Mouse (Mus musculus) fibroblast of lung, adult 2 months (primary cell): Measurements from ENCODE around the gene Tmem260.
A peak's percentile ranks its signal among the peaks of the same experiment; 100 is the strongest.
"Not testable (repeated sequence)": the region's sequence is repeated elsewhere in the genome, so short reads cannot be mapped to it uniquely, and the experiment has no call there.

Experiments
- DNase-seq: peaks from one replicate; pipeline ENCODE4 v3.0.0-alpha.2; 2011; ENCODE audit warnings: low read depth

Gene Tmem260

DNA sequence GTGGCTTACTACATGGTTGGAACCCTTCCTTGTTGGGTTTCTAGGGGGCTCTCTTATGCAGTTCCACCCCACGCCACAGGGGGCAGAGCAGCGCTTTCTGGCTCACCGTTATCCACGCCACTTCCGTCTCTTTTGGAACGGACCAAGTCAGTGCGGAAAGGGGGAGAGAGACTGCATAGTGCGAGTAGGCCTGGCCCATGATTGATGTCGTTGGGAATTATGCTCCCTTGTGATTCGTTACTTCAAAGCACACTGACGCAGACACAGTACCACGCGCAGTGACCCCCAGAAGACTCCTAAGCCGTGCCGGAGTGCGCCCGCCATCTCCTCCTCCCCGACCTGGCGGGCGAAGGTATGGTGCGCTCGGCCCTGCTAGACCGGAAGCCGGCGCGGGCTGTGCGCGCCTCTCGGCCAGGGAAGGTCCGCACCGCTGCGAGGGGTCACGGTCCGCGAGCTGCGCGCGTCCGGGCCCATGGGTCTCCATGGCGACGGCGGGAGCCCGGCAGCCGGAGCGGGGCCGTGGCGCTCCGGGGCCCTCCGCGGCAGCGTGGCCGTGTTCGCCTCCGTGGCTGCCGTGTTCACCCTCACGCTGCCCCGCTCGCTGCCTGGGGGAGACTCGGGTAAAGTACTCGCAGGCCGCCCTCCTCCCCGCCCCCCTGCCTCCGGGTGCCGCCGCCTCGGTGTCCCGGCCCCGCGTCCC, at the start of gene Tmem260:
Gene Tmem260 (plus strand): TSS at position 141 of the 700 bp plus-strand sequence.
- peak; percentile 83 for DNase-seq

DNA sequence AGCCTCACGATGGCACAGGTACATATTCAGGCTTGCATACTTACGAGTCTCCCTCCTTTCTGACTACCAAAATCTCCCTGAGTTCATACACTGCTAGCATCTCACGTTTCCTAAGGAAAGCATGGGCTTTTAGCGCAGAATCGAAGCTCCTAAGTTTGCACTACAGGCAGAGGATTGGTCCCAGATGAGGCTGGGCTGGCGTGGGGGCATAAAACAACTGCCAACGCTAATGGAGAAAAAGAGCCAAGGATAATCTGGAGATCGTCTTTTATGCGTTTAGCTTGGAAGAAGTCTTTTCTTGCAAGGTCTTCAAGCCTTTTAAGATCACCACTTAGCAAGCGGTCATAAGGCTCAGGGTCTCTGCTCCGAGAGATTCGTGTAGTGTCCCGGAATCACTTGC, 39.8 kb upstream of the Tmem260 start:
- no peak for DNase-seq

DNA sequence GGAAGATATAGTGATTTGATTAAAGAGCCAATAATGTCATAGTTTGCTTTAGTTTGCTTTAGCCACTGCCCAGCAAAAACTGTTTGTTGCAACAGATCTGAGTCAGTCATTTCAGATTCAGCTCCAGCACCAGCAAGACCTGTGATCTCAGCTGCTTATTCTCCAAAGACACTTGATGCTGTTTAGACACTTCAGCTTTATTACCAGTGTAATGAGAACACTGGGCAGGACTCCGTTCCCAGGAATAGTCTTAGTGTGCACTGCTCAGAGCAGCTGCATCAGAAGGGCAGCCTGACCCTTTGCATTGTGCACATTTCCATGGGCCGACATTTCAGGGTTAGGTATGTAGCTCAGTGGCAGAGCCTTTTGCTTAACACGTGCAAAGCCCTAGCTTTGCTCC, 28.9 kb upstream of the Tmem260 start:
- no peak for DNase-seq

DNA sequence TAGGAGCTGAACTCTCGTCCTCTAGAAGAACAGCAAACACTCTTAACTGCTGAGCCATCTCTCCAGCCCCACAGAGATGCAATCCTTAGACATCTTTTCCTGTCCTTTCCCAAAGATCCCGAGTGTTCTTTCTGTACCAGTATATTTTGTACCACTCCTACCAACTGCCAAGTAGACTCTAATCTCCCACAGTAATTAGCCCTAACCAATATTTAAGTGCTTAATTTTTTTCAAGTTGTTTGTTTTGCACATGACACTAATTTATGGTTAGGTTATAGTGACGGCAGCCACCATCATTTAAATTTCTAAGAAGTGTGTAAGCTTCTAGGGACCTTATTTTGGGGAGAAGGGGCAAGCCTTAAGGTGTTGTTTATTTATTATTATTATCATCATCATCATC, 27.7 kb upstream of the Tmem260 start:
- no peak for DNase-seq

DNA sequence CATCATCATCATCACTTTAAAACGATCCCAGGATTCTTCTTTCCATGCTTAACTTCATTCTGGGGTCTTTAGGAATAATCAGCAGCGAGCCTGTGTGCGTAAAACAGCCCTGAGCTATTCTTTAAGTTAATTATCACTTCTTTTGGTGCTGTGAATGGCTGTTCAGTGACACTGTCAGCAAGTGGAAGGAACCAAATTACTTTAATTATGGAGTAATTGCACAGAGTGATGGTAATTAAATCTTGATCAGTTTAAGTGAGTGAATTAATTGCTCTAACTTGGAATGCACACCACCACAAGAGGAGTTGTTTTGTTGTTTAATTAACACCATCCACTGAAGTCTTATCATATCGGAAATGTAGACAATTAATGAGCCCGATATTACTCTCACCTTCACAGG, 27.3 kb upstream of the Tmem260 start:
- no peak for DNase-seq

DNA sequence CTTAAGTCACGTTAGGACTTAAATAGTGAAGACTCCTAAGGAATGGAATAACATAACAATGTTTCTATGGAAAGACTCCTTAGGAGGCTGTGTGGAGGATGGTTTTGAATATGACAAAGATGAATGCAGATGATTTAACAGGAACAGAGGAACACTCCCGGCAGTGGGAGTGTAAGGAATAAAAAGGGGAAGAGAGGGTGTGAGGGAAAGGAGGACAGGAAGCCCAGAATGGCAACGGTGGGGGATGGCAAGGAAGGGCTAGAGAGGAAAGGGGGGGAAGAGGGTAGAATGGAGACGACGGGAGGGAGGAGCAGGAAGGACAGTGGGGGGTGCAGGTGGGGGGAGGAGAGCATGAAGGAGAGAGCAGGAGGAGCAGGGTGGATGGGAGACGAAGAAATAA, 24.4 kb upstream of the Tmem260 start:
- no peak for DNase-seq

DNA sequence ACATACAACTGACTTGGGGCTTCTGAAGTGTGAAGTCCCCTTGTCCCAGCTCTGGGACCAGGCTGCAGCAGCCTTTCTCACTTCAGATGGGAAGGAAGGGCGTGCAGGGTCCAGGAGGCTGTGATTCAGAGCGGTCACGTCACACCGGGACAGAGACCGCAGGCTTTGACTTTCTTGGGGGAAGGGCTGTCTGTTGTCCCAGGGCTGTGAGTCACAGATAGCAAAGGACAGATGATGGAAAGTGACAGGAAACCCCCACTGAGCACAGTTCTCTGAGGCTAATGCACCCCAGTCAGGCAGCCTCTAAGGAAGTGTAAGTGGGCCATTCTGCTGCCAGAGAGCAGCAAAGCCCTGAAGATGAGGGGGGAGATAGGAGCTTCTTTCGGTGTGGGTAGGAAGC, 23.9 kb upstream of the Tmem260 start:
- DNase-seq = peak; percentile 10

DNA sequence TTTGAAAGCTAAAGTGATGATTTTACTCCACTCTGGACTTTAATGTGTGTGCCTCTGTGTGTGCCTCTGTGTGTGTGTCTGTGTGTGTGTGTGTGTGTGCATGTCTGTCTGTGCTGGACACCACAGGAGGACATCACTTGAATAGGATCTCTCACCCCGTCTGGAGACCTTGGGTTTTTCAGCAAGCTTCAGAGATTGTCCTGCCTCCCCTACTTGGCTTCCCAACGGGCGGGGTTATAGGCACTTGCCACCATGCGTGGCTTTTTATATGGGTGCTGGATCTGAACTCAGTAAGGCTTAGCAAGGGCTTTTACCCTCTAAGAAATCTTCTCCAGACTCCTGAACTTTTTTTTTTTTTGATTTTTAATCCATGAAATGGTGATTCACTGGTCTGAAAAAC, 23.5 kb upstream of the Tmem260 start:
- no peak for DNase-seq

DNA sequence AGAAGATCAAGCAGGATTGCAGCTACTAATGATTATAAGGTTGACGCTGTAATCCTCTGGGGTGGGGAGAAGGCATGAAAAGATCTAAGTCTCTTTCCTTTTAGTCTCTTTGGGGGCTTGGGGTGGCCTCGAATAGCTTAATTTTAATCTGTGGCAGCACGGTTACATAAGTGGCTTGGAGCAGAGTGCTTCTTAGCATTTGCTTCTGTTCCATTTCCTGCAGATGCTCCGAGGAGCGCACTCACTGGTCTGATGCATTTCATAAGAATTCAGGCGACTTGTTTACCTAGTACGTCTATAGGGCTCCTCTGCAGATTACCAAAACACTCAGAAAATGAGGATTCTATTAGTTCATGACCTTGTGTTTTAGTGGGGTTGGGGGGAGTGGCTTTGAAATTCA, 23.0 kb upstream of the Tmem260 start:
- DNase-seq = no peak

DNA sequence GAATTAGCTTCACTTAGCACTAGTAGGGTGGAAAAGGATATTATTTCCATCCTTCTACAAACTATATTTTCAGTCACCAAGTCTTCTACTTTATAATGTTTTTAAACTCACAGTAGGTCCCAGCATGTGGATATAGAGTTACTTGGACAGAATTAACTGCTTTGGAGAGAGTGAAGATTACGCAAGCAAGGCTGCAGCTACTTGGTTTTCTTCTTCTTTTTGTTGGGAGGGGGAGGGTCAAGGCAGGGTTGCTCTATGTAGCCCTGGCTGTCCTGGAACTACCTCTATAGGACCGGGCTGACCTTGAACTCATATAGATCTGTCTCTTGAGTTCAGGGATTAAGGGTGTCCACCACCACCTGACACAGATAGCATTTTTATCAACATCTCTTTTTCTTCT, 13.9 kb upstream of the Tmem260 start:
- no peak for DNase-seq

DNA sequence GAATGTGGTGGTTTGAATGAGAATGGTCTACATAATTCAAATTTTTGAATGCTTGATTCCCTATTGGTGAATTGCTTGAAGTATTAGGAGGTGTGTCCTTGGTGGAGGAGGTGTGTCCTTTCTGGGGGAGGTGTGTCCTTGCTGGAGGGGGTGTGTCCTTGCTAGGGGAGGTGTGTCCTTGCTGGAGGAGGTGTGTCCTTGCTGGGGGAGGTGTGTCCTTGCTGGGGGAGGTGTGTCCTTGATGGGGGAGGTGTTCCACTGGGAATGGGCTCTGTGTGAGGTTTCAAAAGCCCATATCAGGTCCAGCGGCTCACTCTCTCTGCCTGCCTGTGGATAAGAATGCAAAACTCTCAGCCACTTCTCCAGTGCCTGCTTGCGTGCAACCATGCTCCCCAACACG, 2.1 kb upstream of the Tmem260 start:
- DNase-seq = peak; percentile 5

DNA sequence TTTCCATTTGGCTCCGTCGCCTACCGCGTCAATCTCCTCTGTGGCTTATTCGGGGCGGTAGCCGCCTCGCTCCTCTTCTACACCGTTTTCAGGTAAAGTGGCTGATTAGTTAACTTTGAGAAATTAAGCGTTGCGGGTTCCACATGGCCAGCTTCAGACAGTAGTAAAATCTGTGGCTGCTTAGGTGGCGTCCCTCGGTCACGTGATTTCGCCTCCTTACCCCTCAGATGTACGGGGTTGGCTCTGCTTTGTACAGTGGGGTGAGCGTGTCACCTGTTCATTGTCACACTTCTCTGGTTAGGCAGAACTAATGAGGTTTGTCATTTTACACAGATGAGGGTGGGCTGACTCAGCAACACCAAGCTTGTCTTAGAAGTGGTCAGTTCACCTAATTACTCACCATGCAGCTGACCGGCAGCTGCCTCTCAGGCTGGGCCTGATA, 6.1 kb downstream of the Tmem260 start:
- no peak for DNase-seq

DNA sequence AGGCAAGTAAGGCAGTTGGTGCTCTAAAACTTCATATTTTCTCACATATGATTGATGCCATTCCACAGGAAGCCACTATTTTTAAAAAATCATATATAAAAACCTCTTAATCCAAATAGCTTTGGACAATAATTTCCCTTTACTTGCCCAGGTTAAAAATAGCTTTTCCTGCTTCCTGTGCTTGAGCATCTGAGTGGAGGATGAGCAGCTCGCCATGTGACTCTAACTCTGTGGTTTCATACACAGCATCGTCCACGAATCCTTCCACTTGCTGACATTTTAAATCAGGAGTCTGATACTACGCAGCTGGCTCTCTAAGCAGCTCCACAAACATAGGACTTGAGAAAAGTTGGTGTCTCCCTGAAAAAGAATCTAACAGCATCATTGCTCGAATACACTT, 7.5 kb downstream of the Tmem260 start:
- DNase-seq = no peak

DNA sequence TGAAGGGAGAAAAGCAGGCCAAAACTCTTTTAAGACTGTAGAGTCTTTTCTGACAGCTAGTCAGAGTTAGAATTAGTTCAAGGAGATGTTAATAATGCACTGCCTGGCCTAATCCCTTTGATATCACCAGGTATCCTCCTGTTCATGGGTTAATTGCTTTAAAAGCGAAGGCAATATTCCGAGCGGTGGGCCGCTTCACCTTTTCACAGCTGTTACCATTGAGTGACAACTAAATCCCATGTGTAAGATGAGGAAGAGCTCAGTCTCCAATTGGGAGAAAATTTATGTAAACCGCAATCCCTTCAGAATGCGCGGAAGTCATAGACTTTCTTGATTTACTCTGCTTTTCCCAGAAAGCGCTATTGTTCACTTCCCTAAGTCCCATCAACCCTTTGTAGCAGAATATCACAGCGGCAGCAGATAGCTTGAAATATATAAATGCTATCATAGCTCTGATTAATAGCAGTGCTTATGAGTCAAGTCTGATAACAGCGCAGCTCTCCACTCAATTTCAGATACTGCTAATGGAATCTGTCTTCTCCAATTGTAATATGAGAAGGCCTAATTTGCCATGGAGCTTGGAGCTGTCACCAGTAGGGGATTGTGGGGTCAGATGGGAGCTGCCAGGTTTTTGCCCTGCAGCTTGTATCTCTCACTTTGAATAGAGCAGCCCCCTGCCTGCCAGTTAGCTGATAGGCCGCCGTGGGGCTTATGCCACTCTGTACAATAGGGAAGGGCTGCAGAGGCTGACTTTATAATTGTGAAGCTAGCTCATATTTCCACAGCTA, 10.6 kb downstream of the Tmem260 start:
- no peak for DNase-seq

DNA sequence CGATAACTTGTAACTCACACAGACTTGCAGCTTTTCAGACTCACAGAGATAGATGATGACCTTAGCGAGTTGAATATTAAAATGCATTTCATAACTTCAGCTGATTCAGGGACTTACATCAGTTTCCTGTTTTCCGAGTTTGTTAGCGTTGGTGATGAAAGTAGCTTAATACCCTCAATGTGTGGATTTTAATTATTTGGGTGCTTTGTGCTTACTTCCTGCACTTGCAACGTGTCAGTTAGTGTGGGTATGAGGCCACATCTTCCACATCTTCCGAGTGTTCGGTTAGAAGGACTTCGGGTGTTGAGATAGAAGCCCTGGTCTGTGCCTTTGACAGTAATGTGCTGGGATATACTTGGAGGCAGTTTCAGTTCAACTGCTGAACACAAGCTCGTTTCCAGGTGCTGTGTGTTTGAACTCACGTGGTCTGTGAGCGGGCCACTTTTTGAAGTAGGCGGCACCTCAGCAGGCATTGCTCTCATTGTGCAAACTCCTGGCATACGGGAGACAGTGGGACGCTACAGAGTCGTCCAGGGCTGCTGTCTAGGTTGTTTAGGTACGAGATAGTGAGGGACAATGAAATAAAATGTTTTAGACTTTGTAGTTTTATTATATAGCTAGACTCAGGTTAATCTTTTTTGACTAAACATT, 11.5 kb downstream of the Tmem260 start:
- no peak for DNase-seq

DNA sequence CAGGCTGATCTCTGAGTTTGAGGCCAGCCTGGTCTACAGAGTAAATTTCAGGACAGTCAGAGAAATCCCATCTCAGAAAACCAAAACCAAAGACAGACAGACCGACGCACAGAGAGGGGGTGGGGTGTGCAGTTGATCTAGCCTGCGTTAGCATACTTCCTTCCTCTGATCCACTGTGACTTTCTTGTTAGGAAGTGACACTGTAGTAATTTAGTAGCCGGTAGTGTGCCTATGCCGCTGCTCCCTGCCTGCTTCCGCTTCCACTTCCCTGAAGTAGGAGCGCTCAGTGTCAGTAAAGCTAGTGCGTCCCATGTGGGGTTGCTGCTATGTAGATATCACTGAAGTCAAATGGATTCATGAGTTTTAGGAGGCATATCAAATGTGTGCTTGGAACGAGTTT, 13.0 kb downstream of the Tmem260 start:
- DNase-seq = no peak

DNA sequence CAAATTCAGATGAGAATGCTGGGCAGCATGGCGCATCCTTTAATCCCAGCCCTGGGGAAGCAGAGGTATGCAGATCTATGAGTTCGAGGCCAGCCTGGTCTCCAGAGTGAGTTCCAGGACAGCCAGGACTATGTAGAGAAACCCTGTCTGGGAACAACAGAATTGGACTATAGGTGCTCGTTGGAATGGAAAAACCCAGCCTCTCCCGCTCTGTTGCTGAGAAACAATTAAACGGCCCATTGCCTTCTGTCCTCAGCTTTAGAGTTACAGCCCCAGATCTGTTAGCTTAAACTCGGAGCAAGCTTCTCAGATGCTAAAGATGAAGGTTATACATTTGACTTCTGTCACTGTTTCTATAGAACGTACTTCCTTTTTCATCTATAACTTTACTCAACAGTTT, 22.4 kb downstream of the Tmem260 start:
- DNase-seq = no peak

DNA sequence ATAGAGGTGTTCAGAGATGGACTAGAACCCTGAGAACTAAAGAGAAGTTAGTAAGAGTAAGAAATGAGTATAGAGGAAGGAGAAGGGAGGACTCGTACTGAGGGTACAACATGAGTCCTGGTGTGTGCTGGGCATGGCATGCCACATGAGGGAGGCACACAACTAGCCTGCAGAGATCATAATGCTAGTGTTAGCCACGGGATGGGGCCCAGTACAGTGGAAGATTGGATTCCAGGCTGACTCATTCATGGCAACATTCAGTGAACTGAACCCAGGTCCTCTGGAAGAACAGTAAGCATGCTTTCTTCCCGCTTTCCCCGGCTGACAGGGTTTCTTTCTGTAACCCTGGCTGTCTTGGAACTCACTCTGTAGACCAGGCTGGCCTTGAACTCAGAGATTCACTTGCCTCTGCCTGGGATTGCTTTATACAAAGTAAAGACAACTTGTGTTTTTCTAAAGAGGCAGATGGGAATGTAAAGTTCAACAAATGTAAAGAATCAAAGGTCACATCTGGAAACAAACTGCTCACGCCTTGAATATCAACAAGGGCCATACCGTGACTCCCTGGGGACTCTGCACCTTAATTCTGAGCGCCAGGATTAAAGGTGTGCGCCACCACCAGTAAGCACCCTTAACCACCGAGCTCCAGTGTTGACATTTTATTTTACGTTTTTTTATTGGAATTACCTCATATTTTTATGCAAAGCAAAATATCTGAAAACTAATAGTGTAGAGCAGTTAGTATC, 25.0 kb downstream of the Tmem260 start:
- no peak for DNase-seq

DNA sequence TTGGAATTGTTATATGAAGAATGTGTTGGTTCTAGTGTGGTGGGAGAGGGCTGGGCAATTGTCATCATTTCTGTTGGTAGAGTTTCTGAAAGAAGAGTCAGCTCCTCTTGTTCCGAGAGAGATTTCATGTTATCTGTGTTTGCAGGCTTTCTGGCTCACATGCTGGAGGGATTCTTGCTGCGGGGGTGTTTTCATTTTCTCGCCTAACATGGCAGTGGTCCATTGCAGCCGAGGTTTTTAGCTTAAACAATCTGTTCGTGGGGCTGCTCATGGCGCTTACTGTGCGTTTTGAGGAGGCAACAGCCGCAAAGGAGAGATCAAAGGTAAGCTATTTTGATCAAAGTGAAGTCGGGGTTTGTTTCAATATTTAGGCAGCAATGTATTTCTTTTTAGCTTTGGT, 26.3 kb downstream of the Tmem260 start:
- no peak for DNase-seq

DNA sequence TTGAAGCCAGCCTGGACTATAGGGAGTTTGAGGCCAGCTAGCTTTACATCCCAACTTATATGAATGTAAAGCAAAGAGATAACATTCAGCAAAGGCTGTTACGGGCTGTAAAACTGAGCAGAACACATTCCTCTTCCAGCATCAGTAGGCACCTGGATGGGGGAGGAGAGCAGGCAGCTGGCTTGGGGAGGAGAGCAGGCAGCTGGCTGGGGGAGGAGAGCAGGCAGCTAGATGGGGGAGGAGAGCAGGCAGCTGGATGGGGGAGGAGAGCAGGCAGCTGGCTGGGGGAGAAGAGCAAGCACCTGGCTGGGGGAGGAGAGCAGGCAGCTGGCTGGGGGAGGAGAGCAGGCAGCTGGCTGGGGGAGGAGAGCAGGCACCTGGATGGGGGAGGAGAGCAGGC, 29.4 kb downstream of the Tmem260 start:
- DNase-seq = no peak

DNA sequence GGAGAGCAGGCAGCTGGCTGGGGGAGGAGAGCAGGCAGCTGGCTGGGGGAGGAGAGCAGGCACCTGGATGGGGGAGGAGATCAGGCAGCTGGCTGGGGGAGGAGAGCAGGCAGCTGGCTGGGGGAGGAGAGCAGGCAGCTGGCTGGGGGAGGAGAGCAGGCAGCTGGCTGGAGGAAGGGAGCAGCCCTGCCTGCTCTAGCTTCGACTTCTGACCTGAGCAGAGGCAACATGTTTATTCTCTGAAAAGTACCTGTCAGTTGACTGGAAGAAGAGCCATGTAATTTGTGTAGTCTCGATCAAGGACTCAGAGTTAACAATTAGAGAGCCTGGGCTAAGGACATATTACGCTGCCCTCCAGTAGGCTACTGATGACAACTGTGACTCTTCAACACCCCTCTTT, 29.9 kb downstream of the Tmem260 start:
- not testable (repeated sequence) for DNase-seq

DNA sequence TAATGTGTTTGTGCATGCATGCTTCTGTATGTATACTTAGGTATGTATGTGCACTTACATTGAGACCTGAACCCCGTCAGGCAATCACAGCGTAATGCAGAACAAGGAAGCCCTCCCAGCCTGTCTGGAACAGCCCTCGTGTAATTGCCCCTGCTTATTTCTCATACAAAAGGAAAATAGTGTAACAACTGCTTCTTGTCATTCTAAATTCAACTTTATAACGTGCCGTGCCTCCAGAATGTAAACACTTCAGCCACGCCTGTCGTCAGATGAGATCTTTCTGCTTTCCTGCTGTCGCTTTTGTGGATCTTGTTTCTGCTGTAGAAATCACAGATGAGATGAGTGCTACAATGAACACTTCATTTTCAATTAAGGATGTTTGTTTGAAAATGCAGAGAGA, 30.4 kb downstream of the Tmem260 start:
- no peak for DNase-seq

DNA sequence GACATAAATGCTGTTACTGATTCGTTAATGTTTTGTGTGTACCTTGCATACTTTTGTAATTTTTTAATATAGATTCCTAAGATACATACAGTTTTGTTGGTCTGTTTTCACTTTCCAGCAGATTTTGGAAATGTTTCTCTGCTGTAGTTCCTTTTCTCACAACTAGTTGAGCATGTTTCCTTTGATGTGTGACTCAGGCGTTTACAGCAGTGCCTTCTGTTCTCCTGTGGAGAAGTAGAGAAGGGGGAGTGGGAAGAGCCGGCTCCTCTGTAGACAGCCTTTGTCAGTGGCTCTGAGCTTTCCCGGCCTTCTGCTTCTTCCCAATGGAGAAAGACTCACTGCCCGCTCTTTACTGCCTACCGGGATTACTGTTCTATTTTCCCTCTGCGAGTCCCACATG, 35.7 kb downstream of the Tmem260 start:
- no peak for DNase-seq
